Mouse (Mus musculus): ENCODE measurements around the gene Whrn.

The Whrn gene

DNA sequence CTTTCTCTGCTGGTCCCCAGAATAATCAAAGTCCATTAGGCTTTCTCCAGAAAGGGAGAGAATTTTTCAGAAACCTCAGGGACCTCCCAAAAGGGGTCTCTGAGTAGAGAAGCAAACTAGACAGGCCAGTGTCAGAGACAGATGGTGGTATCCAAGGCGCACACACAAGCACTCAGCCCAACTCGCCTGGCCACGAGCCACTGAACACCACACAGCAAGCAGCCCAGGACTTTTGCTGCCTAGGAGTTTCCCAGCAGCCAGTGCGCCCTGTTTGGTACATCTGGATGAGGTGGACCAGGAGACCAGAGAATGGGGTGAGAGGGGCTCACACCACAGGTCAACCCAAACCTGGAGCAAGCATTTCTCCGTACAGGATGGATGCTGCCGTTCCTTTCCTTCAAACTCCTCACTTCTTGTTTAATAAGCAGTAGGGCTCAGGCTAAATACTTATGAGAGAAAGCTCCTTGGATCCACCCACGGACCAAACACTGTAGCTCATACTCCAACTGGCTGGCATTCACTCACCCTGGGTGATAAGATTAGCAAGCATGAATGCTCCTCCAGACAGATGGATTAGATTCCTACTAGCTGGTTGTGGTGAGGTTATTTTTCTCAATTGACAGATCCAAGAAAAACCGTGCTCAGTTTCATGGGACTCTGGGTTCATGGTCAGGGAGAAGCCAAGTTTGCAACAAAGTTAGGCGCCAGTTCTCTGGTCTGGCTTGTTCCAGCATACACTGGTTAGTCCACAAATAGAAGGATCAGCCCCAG is 2.3 kb downstream of the Whrn start:
- DNase-seq (ENCODE audit: low read depth, low spot score): no peak

DNA sequence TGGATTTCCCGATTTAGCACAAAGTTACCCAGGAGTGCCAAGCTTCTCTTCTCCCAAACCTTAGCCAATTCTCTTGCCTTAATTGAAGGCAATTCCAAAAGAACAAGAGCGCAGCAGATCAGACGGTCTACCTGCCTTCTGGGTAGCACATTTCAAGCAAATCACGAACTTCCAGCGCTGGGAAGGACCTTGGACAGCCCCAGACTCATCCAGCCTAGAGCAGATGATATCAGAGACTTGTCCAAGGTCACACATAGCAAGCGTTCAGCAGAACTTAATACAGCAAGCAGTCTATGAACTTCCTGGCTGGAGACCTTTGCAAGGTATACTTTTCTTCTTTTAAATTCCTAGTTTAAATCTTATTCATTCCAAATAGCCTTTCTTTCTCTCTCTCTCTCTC is 4.3 kb downstream of the Whrn start:
- no peak for DNase-seq (ENCODE audit: low read depth, low spot score)

DNA sequence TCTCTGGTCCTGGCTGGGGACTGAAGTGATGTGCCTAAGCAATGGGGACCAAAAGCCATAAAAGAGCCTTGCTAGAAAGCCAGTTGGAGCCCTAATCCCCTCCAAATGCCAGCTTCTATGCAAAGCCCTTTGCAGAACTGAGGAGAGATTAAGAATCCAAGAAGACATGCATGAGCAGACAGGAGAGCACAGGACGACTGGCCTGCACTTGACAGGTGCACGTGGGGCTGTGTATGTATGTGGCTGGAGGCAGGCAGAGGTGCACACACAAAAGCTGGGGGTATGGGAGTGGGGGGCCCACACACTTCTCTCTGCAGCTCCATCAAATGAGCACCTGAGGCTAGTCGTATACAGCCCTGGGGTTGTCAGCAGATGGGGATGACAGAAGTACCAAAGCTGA is 5.6 kb downstream of the Whrn start:
- no peak for DNase-seq (ENCODE audit: low read depth, low spot score)

DNA sequence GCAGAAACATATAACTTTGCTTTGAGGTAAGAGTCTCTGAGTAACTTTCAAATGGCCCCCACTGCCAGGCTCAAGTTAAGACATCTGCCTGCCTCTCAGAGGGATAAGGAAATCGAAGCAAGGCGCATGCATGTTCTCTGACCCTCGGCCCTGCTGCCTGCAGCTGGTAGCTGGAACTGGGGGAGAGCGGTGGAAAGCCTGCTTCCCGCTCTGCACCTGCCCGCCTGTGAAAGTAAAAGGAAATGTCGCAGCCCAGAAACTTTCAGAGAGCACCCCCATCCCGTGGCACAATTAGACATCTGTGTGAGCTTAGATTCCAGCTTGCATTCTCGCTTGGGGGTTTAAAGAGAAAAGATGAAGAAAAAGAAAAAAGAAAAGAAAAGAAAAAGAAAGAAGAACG is 6.1 kb downstream of the Whrn start:
- DNase-seq (ENCODE audit: low read depth, low spot score): no peak

DNA sequence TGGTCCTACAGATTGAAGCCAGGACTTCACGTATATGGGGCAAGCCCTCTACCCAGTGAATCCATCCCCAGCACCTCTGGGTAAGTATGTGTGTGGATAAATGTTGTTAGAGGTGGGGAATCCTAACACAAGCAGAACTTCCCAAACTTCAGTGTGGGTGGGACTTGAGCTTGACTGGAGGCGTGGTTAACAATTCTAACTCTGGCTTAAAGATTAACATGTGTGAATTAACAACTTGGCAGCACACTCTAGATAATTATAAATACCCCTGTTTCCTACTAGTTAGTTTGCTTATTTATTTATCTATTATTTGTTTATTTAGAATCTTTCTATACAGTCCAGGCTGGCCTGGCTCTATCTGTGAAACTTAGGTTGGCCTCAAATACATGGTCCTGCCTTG is 7.9 kb downstream of the Whrn start:
- no peak for DNase-seq (ENCODE audit: low read depth, low spot score)

DNA sequence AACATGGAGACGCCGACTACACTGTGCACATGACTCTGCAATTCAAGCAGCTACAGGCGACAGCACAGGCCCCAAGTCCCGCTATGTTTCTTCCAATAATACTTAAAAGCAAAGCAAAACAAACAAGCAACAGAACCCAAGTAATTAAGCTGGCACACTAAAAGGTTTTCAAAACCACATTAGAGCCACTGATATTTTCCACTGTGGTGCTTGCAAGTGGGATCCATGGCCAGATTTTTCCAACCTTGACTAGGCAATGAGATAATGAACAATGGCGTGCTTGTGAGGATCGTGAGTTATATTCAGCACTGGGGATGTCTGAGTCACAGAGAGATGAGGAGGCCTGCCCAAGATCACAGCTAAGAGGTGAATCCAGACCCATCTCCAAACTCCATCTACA is 8.5 kb downstream of the Whrn start:
- DNase-seq (ENCODE audit: low read depth, low spot score): no peak

DNA sequence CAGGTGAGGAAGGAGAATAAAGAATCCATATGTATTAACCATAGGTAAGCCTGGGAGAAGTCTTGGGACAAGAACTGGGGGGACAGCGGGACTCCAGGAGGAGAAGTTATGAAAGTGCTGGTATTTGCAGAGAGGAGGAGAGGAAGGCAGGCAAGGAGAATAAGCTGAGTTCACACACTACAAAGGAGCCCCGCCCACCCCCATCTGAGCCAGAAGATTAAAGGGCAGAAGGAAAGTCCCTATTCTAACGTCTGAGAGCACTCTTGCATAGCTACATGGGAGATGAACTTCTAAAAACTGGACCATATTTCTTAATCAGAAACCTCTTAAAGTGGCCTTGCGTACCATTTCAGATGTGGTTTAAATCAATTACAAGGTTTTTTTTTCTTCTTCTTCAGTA is 9.3 kb downstream of the Whrn start:
- no peak for DNase-seq (ENCODE audit: low read depth, low spot score)

DNA sequence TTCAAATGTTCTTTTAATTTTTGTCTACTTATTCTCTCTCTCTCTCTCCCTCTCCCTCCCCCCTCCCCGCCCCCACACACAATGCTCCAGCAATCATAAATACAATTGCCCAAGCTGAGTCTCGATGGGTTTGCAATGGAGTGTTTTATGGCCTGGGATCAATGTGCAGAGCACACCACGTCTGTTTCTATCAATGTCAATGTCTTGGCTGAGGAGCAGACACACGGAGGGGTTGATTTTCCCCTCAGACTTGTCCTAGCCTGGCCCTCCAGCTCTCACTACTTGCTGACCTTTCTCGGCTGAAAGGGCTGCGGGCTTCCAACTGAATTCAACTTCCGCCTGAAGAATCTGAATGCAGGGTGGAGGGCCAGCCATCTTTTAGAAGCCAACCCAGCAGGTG is 12.1 kb downstream of the Whrn start:
- DNase-seq (ENCODE audit: low read depth, low spot score): no peak

DNA sequence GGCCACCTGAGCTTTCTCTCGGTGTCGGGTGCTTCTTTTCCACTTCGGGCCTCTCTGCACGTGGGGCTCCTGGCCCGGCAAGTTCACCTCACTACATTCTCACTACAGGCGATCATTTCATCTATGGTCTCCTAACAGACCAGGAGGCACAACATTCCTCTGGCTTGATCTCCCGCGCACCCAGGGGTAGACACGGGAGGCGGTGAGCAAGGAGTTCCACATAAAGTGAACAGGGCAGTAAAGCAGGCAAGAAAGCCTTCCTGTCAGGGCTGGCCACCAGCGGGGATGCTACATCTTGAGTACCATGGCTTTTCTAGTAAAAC is 15.0 kb downstream of the Whrn start:
- no peak for DNase-seq (ENCODE audit: low read depth, low spot score)

DNA sequence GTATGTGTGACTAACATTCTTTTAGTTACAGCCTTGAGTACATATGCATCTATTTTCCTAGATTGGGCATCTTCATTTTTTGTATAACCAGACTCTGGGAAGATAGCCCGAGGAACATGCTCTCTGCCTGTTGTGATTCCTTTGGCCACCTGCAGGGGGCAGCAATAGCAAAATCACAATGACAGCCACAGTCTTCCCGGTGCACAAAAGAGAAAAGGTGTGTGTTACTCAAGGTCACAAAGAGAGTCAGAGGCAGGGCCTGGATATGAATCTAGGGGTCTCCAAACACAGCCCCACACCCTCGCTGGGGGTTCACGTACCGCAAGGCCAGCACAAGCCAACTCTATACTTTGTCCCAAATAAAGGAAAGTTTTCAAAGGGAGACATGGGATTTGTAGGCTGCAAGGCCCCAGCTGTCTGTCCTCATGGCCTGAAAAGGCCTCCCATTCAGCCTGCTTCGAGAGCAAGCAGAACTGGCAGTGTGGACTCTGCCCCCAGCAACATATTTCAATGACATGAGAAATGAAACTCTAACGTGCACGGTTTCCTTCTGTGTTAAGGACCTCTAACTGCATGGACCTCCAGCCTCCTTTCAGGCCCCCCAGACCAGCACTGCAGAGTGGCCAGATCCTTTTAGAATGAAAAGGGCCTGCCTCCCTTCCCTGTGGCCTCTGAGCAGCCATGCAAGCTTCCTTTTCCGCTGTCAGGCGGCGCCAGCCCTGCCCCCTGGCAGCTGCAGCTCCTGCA is 15.5 kb downstream of the Whrn start:
- DNase-seq (ENCODE audit: low read depth, low spot score): no peak

DNA sequence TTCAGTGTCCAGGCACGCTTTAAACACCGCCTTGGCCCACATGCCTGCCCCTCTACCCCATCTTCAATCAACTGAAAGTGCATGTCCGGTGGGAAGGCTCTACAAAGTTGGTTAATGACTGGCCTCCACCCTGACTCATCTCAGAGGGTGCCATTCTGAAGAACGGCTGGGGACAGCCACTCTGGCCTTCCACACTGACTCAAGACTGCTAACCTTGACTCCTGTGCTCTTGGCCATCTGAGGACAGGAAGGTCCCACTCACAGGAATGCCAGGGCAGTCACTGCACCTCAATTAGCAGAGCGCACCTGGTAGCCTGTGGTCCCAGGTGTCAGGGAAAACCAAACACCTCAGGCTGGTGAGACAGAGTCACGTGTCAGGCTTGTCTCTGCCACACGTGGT is 17.8 kb downstream of the Whrn start:
- DNase-seq (ENCODE audit: low read depth, low spot score): no peak

DNA sequence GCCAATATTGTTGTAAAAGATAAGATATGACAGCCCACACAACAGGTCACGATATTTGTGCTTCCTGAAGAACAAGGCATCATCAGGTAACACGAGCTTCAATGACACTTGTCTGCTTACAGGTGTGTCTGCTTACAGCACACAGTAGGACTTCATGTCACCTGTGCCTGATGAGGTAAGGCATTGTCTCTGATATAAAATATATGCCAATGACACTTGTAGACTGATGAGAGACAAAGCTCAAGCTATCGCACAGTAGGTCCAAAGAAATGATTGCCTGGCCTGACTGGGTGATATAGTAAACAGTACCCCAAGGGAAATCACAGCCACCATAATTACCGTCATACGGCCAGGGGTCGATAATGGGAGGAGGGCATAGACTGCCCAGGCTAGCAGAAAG is 18.9 kb downstream of the Whrn start:
- DNase-seq (ENCODE audit: low read depth, low spot score): no peak

DNA sequence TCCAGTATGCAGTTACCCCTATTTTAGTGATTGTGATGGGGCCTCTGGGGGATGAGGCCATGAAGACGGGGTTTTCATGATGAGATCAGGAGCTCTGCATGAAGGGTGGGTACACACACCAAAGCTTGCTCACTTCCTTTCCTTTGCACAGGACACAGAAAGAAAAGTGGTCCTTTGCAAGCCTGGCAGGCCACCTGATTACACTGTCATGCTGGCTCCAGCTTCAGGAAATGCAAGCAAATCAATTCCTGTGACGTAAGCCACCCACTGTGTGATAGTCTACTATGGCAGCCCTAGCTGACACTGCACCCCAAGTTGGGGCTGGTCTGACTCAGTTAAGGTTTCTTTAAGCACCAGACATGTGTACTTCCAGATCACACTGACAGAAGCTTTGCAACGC is 20.6 kb downstream of the Whrn start:
- DNase-seq (ENCODE audit: low read depth, low spot score): no peak

DNA sequence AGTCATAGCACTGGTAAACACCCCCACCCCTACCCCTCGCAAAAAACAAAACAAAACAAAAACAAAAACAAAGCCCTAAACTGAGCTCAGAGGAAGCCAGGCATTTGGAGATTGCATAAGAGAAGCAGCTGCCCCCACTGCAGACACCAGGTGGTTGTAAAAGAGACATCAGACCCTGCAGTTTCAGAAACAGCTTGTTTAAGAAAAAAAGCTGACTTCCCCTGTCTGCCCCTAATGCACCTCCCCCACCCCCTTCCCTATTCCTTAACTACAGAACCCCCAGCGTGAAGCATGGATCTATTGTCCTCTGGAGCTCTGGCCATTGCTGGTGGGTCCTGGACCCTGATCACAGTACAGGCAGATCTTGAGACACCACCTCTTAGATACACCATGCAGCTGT is 21.4 kb downstream of the Whrn start:
- no peak for DNase-seq (ENCODE audit: low read depth, low spot score)

DNA sequence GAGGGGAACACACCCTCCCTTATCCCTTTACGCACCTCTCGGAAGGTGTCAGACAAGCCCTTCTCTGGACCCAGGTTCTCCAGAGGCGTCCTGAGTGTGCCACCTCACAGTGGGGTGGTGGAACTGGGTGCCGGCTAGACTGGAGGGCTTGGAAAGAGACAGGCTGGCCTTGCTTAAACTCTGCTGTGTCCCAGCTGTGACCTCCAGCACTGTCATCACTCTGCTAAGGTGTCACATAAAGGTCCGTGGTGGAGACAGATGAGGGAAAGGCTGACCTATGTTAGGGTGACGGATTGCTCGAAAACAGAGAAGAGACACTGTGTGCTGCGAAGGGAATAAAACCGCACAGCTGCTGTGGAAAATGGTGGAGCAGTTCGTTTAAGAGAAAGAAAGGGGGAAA is 28.5 kb downstream of the Whrn start:
- DNase-seq (ENCODE audit: low read depth, low spot score): peak; percentile 55

DNA sequence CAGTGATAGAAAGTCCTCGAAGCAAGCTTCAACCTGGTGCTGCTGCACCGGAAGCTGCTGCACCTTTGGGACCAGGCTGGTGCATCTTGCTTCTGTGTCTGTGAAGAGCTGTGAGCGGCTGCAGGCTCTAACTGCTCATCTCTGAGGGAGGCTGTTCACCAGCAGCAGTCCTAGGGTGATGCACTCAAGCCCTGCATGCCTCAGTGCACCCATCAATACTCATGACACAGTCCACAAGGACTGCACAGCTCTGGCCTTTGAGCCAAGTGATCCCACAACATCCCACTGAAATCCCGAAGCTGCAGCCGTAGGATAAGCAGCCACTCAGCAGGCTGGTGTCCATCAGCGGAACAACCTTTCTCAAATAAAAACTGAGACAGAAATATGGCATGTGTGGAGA is 29.6 kb downstream of the Whrn start:
- no peak for DNase-seq (ENCODE audit: low read depth, low spot score)

DNA sequence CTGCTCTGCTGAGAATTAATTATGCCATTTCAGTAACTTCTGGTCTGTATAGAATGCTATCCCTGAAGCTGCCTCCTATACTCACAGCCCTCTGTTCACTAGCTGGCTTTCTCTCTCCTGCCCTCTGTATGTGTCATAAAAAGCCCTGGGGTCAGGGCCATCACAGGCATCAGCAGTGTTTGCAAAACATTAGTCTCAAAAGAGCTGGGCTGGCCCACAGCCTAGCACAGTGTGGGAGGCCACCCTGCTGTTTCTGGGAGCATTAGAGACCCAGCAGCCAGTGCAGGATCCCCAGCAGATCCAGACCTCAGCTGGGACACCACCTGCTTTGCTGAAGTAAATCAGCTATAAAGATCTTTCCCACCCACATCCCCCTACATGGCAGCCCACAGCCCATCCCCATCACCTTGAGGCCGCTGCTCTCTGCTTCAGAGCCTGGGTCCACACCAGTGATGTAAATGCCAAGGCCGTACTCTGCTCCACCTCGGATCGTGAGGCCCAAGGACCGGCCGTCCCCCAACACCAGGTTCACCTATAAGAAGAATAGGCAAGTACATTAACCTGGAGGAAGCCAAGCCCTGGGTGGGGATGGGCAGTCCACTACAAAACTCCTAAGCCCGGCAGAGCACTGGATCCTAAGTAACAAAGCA is 34.8 kb downstream of the Whrn start:
- DNase-seq (ENCODE audit: low read depth, low spot score): no peak

DNA sequence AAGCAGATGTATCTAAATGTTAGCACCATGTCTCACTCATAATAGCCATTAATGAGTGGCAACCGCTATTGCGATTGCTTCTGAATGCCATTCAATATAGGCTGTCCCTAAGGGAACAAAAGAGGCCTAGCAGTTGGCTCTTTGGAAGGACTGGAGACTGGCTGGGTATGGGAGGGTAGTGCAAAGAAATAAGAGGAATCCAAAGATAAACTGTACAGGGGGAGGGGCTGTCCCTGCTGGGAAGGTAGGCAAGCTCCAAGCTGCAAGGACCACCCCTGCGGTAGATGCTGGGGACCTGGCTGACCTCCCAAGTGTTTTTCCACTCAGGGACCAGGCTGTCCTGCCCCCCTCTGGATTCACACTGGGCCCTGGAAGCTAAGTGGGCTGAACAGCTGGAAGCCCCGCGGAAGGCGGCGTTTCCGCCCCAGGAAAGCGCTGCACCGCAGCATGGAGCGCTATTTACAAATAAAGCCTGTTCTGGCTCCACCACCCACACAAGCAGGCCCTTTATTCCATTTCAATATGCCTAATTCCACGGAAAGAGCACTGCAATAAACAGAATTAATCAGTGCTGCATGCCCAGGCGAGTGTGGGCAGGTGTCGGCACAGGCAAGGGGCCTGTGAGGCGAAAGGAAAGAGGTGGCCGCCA is 36.5 kb downstream of the Whrn start:
- no peak for DNase-seq (ENCODE audit: low read depth, low spot score)

DNA sequence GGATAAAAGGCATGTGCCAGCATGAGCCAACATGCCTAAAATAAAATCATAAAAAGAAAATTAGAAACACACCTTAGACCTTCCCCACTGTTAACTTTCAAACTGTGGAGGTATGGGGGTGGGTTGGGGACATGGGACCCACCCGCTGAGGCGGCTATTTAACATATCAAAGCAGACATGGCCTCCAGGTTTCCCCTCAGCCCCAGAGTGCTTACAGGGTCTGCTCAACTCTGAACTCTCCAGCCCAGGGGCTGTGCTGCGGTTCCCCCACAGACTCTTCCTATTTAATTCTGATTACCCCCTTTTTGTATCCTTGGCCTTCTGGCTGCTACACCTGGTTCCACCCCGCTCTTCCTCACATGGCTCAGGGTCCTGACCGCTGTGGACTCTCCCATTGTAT is 39.2 kb downstream of the Whrn start:
- DNase-seq (ENCODE audit: low read depth, low spot score): no peak

DNA sequence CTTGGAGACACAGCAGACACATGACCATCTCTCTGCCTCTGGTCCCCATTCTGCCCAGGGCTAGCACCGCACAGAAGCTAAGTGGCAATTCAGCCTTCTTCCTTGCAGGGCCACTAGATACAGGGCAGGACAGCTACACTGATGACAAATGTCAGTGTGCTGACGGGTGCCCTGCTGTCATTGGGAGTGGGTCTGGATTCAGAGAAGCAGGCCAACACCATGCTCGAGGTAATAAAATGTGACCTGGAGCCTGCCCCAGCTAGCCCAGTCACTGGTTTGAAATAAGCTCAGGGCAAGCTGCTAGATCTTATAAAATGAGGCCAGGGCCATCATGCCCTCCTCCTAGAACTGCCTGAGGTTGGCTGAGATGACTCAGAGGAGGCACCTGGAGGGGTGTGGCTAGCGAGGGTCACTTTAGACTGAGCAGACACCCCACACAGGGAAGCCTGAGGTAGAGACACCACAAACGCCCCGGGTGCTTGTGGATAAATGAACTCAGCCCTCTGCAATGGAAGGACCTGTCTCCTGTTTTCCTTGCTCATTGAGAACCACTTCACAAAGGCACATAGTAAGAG is 41.8 kb downstream of the Whrn start:
- DNase-seq (ENCODE audit: low read depth, low spot score): no peak

DNA sequence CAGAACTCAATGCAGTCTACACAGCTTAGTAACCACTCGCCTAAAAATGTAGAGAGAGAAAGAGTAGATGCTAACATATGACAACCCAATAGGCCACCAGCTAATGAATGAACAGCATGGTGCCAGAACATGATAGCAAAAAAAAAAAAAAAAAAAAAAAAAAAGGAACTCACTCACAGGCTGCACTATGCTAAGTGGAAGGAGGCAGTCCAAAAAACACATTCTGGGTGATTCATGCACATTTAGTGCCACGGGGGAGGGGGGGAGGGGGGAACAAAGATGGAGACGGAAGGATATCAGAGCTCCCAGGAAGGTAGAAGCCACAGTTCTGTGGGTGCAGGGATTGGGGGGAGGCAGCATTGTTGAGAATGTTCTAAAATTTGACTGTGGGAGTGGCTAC is 43.2 kb downstream of the Whrn start:
- no peak for DNase-seq (ENCODE audit: low read depth, low spot score)

DNA sequence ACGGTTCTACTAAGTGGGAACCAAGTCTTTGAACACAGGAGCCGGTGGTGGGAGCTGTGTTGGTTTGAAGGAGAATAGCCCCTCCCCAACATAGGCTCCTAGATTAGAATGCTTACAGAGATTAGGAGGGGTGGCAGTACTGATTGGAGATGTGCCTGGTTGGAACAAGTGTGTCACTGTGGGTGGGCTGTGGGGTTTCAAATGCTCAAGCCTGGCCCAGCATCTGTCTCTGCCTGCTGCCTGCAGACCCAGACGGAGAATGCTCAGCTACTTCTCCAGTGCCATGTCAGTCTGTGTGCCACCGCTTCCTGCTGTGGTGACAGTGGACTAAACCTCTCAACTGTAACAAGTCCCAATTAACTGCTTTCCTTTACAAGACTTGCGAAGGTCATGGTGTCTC is 45.2 kb downstream of the Whrn start:
- no peak for DNase-seq (ENCODE audit: low read depth, low spot score)

Data from mesoderm, embryonic 11.5 days (tissue).